Mouse (Mus musculus) embryonic fibroblast, embryonic 13.5 days (primary cell): Measurements from ENCODE around the gene Cenpc1.

Experiments used
- CTCF ChIP-seq: IDR thresholded peaks from 2 replicates; pipeline ENCODE4 v1.5.1; 2011; ENCODE audit warnings: mild to moderate bottlenecking, control low read depth, low read length, moderate library complexity, borderline replicate concordance; ENCODE audit not compliant: insufficient read depth
- POLR2A ChIP-seq: IDR thresholded peaks from 2 replicates; pipeline ENCODE4 v1.6.1; 2011; ENCODE audit warnings: low read depth, mild to moderate bottlenecking, control low read depth, low read length, moderate library complexity

DNA sequence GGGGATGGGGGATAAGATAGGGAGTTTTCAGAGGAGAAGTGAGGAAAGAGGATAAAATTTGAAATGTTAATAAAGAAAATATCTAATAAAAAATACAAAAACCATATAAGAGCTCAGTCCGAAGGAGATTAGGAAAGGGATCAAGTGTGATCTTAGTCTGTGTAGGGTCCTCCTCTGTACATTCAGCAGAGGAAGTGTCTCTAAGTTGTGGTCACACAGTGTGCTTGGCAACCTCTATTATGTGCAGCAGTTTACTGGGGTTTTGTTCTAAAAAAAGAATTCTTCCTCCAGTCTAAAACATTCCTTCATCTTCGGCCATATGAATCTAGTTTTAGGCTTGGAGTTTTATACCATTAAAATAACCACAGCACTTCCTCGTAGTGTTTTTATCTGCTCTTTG, 33.6 kb upstream of the Cenpc1 start:
- TF ChIP-seq POLR2A = no peak
- TF ChIP-seq CTCF = no peak
